Mouse (Mus musculus) adrenal gland (tissue): Measurements from ENCODE around the gene E2f6.

ENCODE experiments used
- intact Hi-C: fragments of 180-260 bp; cut with DNase I; formaldehyde crosslinking; loops from one replicate; pipeline ENCODE4 v1.15.1; 2025

Gene E2f6

DNA sequence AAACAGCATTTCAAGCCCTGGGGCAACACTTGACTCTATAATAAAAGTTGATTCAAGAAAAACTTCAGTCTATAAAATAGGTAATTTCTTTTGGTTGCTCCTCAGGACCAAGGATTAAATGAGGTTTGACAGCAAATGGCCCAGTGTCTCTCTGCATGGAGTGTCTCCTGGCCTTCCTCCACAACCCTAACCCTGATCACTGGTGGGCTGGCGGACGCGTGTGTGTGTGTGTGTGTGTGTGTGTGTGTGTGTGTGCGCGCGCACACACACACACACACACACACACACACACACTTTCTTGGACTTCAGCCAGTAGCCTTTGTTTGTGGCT lies 10.9 kb upstream of the E2f6 start:
- intact Hi-C loops, result loop anchor here (5.0 to 10.0 kb wide), 2 partner anchors 48 to 465 kb away; partner anchors contain the start of gene Pdia6

DNA sequence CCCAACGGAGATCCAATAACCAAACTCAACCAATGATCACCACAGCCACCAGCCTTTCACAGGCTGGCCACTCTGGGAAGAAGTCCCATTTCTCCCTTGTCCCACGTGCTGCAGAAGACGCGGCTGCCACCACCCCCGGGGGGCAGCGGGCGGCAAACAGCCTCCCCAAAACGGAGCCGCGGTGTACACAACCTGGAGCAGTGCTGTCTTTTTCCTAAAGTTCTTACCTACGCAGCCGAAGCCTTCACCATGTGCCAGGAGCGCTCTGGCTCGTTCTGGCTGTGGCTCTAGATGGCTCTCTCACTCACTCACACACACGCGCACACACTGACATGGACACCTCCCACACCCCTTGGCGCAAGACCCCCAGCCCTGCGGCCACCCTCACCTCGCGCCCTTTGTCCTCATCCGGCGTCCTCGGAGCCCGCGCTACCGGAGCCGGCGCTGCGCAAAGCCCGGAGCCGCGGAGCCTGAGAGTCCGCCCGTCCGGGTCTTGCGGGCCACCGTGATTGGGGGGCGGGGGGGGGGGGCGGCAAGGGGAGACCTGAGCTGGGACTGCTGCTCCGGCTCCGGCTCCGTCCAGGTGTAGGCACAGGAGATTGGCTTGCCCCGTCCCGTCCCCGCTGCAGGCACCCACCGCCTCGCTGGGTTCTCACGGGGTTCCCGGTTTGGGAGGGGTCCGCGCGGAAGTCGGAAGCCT lies 10.4 kb upstream of the E2f6 start, which contains the start of gene Greb1:
Gene Greb1 (minus strand): TSS at position 628 of the 700 bp plus-strand sequence.
- intact Hi-C loops, result loop anchor here (5.0 to 10.0 kb wide), 2 partner anchors 48 to 464 kb away; partner anchors contain the start of gene Pdia6

DNA sequence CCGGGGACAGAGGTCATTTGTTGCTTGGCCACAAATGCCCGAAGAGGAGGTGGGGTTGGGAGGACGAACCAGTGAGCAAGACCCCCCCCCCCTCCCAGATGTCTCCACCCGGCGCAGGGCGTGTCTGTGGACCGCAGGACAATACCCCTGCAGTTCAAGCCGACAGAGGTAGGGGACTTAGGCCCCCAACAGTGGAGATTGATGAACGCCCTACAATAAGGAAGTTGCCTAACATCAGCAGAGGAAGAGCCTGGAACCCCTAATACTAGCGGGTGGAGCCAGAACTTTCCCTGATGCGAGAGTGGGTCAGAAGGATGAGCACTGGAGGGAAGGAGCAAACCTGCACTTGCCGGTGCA lies 9.8 kb upstream of the E2f6 start:
- intact Hi-C loops, result loop anchor here (5.0 to 10.0 kb wide), 2 partner anchors 49 to 464 kb away; partner anchors contain the start of gene Pdia6

DNA sequence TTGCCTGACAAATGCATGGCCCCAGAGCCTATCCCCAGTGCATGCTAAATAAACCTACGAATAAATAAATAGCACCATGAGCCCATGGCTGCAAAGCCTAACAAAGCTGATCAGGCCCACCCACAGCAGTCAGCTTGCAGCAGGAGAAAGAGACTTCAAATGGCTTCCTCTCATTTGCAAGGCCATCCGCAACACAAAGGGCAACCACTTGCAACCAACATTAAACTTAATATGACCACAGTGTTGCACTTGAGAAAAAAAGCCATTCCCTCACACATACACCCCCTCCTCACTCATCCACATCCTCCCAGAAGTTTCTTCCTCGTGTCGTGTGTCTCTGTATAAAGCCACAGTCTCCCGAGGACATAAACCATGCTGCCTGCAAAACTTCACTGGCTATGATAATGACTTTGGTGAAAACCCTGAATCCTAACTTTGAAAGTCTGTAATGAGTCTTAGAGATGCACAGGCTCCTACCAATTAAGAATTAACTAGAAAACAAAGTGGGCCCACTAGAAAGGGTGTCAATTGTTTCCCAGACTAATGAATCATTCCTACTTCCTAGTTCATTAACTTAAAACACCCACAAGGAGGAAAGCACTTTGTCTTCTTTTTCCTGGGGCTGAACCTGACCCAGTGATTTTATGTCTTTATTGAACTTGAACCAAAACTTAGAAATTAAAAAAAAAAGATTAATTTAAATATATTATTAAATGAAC lies 7.4 kb upstream of the E2f6 start:
- intact Hi-C loops, result loop anchor here (5.0 to 10.0 kb wide), 2 partner anchors 51 to 461 kb away; partner anchors contain the start of gene Pdia6

DNA sequence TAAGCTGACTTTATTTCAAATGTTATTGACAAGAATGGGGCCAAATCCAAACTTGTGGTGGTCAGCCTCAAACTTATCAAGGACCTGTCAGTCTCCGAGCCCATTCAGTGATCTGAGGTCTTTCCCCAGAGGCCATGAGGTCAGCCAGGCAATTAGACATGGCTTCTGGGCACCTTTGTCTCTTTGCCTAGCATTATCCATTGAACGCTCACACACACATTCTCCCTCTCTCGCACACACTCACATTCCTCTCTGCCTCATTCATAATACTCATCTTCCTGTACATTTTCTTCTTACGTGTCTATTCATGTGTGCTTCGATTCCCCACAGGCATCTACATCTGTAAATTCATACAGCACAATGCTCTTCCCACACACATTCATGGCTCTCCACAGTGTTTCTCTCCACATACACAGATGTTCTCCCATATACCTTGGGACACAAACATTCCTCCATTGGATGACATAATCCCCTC lies 6.8 kb upstream of the E2f6 start:
- intact Hi-C loops, result loop anchor here (5.0 to 10.0 kb wide), 2 partner anchors 52 to 461 kb away; partner anchors contain the start of gene Pdia6

DNA sequence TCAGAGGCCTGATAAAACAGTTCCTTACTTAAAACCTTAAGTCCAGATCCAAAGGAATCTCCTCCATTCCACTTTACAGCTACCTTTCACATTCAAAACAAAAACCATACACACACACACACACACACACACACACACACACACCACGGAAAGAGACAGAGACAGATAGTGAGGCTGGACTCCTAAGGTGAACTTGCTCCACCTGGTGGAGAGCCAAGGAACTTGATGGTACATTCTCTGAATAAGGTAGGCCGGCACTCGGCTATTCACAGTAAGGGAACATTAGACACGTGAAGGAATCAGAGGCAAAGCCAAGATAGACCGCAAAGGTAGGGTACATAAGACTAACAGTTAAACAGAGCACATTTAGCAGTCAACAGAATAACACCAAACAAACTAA lies 5.3 kb upstream of the E2f6 start:
- intact Hi-C loops, result loop anchor here (1.0 to 10.0 kb wide), 2 partner anchors 88 to 459 kb away; partner anchors contain the start of gene Pdia6

DNA sequence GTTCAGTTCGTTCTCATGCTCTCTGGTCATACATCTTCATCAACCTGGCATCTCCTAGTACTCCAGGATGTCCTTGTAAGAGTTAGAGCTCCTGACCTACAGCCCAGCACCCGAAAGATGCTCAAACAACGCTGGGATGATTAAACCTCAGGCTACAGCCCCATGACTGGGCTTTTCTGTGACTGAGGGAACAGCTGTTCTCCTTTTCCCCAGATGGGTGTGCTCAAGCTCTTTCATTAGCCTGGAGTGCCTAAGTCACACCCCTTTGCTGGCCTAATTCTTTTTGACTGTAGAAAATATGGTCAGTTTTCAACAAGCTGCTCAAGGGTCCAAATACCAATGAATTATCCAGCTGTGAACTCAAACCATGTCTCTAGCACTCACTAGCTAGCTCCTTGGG lies 2.7 kb upstream of the E2f6 start:
- intact Hi-C loops, result loop anchor here (2.0 to 10.0 kb wide), 2 partner anchors 203 to 457 kb away; partner anchors contain the start of genes 2410004P03Rik and Pdia6

DNA sequence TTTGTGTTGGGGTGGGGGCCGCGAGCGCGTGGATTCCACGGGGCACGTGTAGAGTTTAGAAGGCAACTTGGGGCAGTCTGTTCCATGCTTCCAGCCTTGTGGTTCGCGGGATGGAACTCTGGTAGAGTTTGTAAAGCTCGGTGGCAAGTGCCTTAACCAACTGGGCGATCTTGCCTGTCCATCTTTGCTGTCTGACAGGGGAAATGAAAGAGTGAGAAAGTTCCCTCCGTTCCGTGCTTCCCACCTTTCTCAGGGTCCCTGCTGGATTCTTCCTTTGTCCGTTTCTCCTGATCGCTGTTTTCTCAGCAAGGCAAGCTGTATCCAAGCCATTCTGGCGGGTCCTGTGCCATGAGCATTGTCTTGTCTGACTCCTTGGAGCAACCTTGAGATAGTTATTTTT lies 714 bp downstream of the E2f6 start:
- intact Hi-C loops, result loop anchor here (5.0 kb wide), 1 partner anchor 121 kb away; no protein-coding TSS in a partner anchor

DNA sequence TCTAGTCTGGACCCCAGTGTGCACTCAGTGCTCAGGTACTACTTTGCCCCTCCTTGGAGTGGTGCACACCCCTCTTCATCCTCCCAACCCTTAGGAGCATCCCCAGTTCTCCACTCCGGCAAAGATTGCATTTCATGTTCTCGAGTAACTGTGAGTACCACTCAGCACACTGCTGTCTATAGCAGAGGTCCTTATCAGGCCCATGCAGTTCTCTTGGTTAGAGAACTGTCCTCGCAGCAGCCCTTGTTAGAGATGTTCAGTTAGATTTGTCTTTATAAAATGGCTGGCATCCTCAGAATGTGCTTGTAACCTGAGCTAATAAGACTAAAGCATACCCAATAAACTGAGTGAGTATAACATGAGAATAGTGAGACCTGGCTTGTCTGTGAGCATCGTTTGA lies 6.4 kb downstream of the E2f6 start:
- intact Hi-C loops, result no loop called here

DNA sequence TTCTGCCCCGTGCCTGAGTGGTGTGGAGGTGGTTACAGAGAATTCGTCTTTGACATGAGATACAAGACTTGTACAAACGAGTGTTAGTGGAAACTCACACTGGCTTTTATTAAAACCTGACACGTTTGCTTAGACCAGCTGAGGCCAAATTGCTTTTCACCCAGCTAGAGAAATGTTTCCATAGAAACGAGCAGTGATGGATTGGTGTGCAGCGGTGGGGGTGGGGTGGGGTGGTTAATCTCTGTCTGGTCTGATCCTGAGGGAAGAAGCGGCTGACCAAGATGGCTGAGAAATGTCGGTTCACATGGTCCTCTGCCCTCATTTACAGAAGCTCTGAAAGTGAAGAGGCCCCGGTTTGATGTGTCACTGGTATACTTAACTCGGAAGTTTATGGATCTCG lies 7.8 kb downstream of the E2f6 start:
- intact Hi-C loops, result no loop called here

DNA sequence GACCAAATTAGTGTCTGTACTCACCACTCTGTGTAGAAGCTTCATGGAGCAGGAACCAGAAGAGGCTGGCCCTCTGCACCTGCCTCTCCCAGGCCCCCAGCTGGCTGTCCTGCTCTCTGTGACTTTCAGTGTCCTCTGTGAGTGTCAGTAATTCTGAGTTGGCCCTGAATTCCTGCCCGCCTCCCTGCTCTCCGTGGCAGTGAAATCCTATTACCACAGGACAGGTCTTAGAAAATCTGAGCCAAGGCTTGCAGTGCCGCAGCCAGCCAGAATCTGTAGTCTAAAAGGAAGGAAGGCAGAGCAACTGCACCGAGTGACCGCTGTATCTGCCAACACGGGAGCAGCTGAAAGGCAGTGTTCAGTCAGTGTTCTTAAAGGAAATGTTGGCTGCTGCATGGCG lies 10.0 kb downstream of the E2f6 start:
- intact Hi-C loops, result loop anchor here (10.0 kb wide), 1 partner anchor 434 kb away; no protein-coding TSS in a partner anchor

DNA sequence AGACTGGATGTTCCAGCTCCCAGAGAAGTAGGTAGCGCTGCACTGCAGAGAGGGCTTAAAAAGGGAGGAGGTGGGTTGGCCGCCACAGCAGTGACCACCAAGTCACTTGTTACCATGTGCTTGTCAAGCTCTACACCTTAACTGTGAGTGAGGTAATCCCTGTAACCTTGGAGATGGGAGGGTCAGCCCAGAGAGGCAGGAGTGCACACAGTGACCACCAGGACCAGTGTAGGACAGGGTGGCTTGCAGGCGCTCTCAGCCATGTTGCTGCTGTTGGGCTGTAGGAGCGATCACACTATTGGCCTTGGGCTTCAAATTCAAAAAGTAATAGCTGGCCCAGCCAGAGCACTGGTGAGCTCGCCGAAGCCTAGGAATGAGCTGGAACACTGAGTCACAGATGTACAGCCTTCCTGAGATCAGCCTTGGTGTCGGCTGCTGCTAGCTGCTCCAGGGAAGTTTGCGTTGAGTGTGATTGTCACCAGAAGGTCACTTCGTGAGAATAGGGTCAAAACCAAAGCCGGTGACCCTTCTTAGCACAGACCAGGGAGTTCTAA lies 11.5 kb downstream of the E2f6 start:
- intact Hi-C loops, result loop anchor here (10.0 kb wide), 1 partner anchor 433 kb away; no protein-coding TSS in a partner anchor

DNA sequence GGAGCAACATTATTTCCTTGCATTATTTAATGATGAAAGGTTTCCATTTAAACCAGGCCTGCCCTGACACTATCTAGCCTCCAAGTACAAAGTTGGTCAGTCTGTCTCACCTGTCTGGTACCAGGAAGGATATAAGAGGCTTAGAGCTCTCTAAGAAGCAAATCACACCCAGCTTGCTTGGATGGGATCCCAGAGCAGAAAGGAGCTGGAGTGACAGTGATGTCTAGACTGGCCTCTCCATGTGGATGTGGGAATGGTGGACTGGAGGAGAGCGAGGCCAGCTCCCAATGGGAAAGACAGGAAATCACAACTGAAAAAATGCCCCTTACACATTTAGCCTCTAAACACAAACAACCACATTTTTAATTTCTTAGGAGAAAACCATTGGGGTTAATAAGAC lies 12.9 kb downstream of the E2f6 start:
- intact Hi-C loops, result loop anchor here (10.0 kb wide), 1 partner anchor 431 kb away; no protein-coding TSS in a partner anchor

DNA sequence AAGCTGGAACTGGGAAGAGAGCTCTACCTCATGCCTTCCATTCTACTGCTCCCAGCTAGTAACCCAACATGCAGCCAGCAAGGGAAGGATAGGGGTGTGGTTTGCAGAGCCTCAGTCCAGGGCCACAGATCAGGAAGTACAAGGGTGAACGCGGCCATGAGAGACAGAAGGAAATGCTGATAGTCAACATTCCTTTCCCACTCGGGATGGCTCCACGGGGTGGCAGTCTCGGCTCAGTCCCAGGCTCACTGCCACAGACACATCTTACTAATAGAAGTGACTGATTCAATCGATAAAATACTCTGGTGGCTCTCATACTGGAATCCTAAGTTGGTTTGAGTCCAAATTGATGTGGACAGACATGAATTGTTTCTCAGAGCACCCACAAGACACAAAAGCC lies 17.7 kb downstream of the E2f6 start:
- intact Hi-C loops, result loop anchor here (5.0 to 10.0 kb wide), 3 partner anchors 69 to 426 kb away; no protein-coding TSS in a partner anchor

DNA sequence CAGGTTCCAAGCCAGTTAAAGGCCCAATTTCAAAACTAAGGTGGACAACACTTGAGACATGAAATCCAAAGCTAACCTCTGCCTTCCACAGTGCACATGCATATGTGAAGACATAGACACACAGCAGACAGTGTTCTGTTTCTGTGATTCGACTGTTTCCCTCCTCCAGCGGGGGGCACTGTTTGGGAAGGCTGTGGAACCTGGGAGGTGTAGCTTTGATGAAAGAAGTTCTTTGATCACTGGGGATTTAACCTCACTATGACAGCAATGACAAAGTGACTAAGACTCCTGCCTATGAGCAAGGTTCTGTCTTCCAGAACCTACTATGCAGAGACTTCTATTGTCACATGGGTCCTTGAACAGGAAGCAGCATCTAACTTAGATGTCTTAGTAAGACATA lies 19.0 kb downstream of the E2f6 start:
- intact Hi-C loops, result loop anchor here (5.0 to 10.0 kb wide), 3 partner anchors 68 to 425 kb away; no protein-coding TSS in a partner anchor

DNA sequence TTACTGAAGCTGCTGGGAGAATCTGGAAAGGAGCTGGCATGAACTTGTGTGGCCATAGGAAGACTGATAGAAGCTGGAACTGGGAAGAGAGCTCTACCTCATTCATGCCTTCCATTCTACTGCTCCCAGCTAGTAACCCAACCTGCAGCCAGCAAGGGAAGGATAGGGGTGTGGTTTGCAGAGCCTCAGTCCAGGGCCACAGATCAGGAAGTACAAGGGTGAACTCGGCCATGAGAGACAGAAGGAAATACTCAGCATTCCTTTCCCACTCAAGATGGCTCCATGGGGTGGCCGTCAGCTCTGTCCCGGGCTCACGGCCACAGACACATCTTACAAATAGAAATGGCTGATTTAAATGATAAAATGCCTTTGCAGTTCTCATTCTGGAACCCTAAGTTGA lies 20.3 kb downstream of the E2f6 start:
- intact Hi-C loops, result no loop called here

DNA sequence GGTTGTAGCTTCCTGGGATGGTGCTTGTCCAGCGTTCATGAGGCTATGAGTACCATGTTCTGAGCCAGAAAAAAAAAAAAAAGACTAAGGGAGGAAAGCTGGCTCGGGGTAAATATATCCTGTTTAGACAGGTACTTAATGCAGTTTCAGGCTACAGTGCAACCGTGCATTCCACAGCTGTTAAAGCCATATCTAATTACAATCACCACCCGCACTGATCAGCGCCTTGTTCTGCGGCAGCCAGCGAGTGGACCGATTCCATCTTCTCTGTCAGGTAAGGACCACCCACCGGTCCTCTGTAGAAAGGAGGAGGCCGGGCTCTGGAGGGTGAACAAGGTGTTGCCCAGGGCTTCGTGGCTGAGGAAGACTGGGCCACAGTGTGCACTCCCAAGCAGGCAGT lies 23.9 kb downstream of the E2f6 start:
- intact Hi-C loops, result loop anchor here (5.0 kb wide), 1 partner anchor 43 kb away; no protein-coding TSS in a partner anchor

DNA sequence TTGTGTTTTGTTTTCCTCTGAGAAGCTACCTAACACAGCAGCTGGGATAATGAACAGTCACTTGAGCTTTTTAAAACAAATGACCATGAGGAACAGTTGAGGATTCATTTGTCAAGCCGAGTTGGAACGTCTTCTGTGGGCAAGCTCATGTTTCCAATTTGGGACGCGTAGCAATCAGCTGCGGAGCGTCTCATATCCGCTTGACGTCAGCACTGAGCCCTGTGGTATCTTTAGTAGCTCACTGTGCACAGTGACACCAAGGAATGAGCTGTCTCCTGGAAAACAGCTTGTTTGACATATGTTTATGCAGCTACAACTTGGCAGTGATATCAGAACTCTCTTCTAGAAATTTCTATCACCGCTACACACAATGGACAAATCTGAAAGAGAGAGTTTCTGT lies 25.4 kb downstream of the E2f6 start:
- intact Hi-C loops, result loop anchor here (5.0 kb wide), 1 partner anchor 41 kb away; no protein-coding TSS in a partner anchor

DNA sequence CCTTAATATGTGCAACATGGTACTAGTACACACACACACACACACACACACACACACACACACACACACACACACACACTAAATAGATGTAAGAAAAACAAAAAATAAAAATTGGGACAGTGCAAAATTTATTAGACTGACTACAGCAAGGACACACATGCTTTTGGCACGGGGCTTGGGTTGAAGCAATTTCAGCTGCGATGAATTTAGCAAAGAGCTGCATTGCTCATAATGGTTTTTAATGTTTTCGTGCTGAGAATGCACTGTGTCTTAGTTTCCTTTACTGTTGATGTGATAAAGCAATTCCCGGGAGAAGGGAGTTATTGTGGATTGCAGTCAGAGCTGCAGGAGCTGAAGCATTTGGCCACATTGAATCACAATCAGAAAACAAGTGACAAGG lies 27.0 kb downstream of the E2f6 start:
- intact Hi-C loops, result loop anchor here (5.0 kb wide), 1 partner anchor 40 kb away; no protein-coding TSS in a partner anchor

DNA sequence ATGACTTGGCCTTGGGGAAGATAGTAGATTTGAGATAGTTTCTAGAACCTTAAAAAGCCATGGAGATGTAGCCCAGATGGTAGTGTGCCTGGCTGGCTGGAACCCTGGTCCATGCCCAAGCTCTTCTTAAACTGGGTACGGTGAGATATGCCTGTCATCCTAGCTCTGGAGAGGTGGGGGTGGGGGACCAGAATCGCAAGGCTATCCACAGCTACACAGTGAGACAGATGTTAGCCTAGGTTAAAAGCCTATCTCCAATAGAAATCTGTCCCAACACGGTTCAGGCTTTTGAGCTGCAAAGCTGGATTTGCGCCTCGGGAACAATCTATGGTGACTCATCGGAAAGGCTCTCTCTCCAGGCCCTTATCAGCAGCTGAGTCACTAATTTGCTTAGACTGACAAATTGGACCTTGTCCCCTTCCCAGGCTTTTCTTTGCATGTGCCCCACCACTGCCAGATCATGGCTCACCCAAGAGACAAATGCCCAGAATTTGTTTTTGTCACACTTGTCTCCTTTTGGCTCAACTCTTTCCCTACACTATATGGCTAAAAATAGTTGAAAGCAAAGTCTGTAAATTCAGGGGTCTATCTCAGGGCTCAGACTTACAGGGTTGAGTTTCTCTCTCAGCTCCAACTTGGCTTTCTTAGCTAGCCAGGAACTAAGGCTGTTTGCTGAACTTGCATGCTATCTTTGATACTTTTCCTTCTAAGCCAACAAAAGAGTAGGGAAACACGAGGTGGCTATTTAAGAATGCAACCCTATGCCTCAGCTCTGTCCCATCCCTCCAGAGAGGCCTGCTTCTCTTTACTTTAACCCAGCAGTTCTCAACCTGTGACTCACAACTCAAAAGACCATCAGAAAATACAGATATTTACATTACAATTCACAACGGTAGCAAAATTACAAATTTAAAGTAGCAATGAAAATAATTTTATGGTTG lies 30.3 kb downstream of the E2f6 start:
- intact Hi-C loops, result no loop called here
